Mouse (Mus musculus) lung, postnatal 0 days (tissue): Measurements from ENCODE around the gene Thra. TPM values are rescaled to one million over a fixed set of nuclear protein-coding genes. Genes with fewer than 3 reads are reported as not detected.

Source experiments
- ATAC-seq: fragments of 200-750 bp; cut with Nextera tagmentation; 2 replicates; pipeline ENCODE4 v1.8.0; 2017; ENCODE audit warnings: moderate library complexity
- DNase-seq: peaks from one replicate; pipeline ENCODE4 v3.0.0-alpha.2; 2016; ENCODE audit warnings: low spot score
- H3K27ac ChIP-seq: fragments of 300-500 bp; sonication (generic); 2 replicates; pipeline ENCODE4 v1.5.1; 2014; ENCODE audit warnings: antibody characterized with exemption, mild to moderate bottlenecking, low read length, mixed read lengths
- H3K27me3 ChIP-seq: fragments of 300-500 bp; sonication (generic); replicated peaks from 2 replicates; pipeline ENCODE4 v1.6.1; 2014; ENCODE audit warnings: low read length, mixed read lengths; ENCODE audit not compliant: insufficient read depth
- H3K36me3 ChIP-seq: fragments of 300-500 bp; sonication (generic); 2 replicates; pipeline ENCODE4 v1.6.1; 2014; ENCODE audit warnings: low read length, mixed read lengths; ENCODE audit not compliant: insufficient read depth
- H3K4me1 ChIP-seq: fragments of 300-500 bp; sonication (generic); 2 replicates; pipeline ENCODE4 v1.6.1; 2014; ENCODE audit warnings: antibody characterized with exemption, low read depth, low read length, mixed read lengths; ENCODE audit not compliant: insufficient read depth
- H3K4me2 ChIP-seq: fragments of 300-500 bp; sonication (generic); replicated peaks from 2 replicates; pipeline ENCODE4 v1.6.1; 2014; ENCODE audit warnings: low read depth, mild to moderate bottlenecking, low read length, moderate library complexity, mixed read lengths
- H3K4me3 ChIP-seq: fragments of 300-500 bp; sonication (generic); 2 replicates; pipeline ENCODE4 v1.5.1; 2014; ENCODE audit warnings: low read depth, low read length
- H3K9ac ChIP-seq: fragments of 300-500 bp; sonication (generic); replicated peaks from 2 replicates; pipeline ENCODE4 v1.6.1; 2014; ENCODE audit warnings: low read depth, mild to moderate bottlenecking
- H3K9me3 ChIP-seq: fragments of 300-500 bp; sonication (generic); 2 replicates; pipeline ENCODE4 v1.6.1; 2016; ENCODE audit warnings: low read length, mixed read lengths
- CTCF ChIP-seq: IDR thresholded peaks from 2 replicates; pipeline ENCODE4 v1.5.1; 2016; ENCODE audit warnings: antibody characterized with exemption, mild to moderate bottlenecking
- EP300 ChIP-seq: IDR thresholded peaks from 2 replicates; pipeline ENCODE4 v1.6.1; 2016; ENCODE audit warnings: antibody characterized with exemption, mild to moderate bottlenecking, control low read depth
- WGBS: fragments of 180-500 bp; shearing (Covaris S2); extraction: QIAGEN DNeasy Blood & Tissue Kit; methylation state at CpG from one replicate; pipeline ENCODE4 v1.1.7; 2014; 5-methylcytosine and 5-hydroxymethylcytosine counted together
- polyA plus RNA-seq: library from polyadenylated mRNA; unstranded; fragments of >200 nt; fragmentation: Nextera tagmentation; extraction: Ambion mirVana; gene quantifications from 2 replicates; pipeline ENCODE4 v1.2.1, GENCODE M21; 2015

Gene Thra
- polyA plus RNA-seq, 1 experiment from 2014 or later: 38.1 TPM

- peak; percentile 92 for DNase-seq
- Histone ChIP-seq H3K4me1 (peaks cover 41% of the 10 kb centered on the region), H3K9ac (peak overlapping the region; percentile 95), H3K27me3 (no peaks in the 10 kb centered on the region), H3K4me3 (peak overlapping the region; percentile 99), H3K4me2 (peak overlapping the region; percentile 91), H3K36me3 (no peaks in the 10 kb centered on the region), H3K9me3 (no peaks in the 10 kb centered on the region), H3K27ac (peak overlapping the region; percentile 98)
- WGBS: under 1% methylated on average over 35 of the region's 86 CpGs
- peak; percentile 85 for ATAC-seq
- TF ChIP-seq EP300: no peak
- peak; percentile 51 for TF ChIP-seq CTCF
Measured at GRCm38 (mm10) chr11:98741622-98742396, 1.4 kb downstream of the Thra start.

DNA sequence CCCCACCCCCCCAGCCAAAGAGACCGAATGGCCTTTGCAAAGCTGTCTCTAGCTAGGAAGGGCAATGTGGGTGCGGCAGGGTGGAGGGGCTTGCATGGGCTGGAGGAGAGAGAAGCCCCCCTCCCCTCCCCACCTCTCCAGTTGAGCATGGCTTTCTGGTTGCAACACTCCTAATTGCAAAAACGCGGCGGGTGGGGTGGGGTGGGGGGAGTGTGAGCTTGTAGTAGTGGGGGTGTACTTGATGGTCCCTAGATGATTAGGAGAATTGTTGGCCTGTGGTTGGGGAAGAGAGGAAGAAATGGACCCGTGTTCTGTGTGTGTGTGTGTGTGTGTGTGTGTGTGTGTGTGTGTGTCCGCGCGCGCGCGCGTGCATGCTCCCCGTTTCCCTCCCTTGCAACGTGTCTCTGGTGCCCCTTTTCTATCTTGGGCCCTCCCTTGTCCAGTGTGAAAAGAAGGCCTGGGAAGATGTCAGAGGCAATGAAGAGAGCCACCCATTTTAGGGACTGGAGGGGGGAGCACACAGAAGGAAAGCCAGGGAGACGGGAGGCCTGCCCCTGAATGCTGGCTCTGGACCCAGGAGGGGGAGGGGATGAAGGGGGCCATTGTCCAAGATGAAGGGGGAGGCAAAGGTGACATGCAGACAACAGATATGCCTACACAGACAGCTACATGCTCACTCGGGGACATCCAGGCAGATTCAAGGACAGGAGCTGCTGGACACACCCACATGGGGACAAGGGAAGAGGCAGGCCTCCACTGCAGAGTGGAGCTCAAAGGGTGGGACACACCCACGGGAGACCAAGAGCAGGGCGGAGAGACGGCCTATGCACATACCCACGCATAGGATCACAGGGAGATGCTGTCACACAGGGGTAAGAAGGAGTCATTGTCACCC lies 2.2 kb downstream of the Thra start:
- peak; percentile 66 for DNase-seq
- Histone ChIP-seq H3K27me3 (no peaks in the 10 kb centered on the region), H3K9me3 (no peaks in the 10 kb centered on the region), H3K36me3 (no peaks in the 10 kb centered on the region), H3K4me1 (peaks cover 46% of the 10 kb centered on the region), H3K27ac (peak overlapping the region; percentile 98), H3K9ac (peak overlapping the region; percentile 95), H3K4me2 (peak overlapping the region; percentile 91), H3K4me3 (peak overlapping the region; percentile 99)
- under 1% methylated on average over 21 of the region's 21 CpGs for WGBS
- TF ChIP-seq CTCF (no peak), EP300 (no peak)
- peak; percentile 9 for ATAC-seq

DNA sequence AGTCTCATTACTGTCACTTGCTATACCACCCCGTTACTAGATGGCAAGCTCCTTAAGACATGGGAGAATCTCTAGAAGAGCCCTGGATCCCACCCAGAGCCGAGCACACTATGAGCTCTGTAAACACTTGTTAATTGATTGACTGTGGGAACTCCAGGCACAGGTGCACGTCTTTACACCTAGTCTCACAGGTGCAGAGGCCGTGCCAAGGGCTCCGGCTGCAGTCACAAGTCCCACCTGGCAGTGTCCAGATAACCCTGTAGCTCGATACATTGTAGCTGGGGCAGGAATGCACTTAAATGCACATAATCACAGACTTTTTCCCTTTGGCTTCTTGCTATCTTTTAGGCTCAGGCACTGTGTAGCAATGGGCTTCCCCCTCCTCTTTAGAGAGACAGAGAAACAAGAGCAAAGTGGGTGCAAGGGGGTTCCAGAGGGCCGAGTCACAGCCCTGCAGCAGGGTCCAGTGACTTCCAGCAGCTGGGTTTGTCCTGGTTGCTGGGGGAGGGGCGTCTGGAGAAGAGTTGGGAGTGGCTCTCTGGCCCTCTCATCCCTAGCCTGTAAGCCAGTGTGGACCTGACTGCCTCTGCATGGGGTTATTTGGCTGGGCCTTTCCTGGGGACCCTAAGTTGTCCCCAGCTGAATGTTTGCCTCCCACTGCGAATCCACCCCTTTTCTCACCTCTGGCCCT lies 3.4 kb downstream of the Thra start:
- Histone ChIP-seq H3K27ac (peak overlapping the region; percentile 98), H3K36me3 (no peaks in the 10 kb centered on the region), H3K4me3 (peak overlapping the region; percentile 99), H3K27me3 (no peaks in the 10 kb centered on the region), H3K9ac (no peak overlapping the region), H3K4me1 (peaks cover 56% of the 10 kb centered on the region), H3K9me3 (no peaks in the 10 kb centered on the region), H3K4me2 (peak overlapping the region; percentile 91)
- WGBS: 12% methylated on average over 9 of the region's 9 CpGs
- TF ChIP-seq CTCF: no peak
- 0 out of 2 replicates have a peak, but pooled peaks have one; percentile 8 for TF ChIP-seq EP300
- ATAC-seq (peak; percentile 8), DNase-seq (peak; percentile 80)

DNA sequence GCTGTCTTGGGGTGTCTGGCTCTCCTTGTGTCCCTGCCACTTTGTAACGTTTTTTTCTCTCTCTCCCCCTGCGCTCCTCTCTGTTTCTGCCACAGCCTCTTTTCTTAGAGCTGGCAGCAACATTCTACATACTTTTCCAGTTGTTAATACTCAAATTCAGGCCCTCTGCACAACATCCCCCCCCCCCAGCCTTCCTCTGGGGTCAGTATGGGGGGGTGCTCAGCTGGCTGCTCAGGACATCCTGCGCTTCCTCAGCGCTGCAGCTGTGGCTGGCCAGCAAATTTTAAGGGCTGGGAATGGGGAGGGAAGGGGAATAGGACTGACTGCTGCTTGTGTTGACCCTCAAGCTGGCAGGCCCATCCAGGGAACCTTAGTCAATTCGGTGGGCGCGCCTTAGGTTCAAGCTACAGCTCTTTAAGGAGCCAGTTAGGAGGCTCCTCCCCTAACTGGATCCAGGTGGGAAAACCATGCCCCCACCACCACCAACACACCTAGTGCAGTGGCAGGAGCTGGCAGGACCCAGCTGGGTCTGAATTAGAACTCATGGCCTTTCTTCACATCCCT lies 4.1 kb downstream of the Thra start:
- Histone ChIP-seq H3K36me3 (no peaks in the 10 kb centered on the region), H3K4me1 (peaks cover 62% of the 10 kb centered on the region), H3K9ac (no peak overlapping the region), H3K27ac (peak overlapping the region; percentile 98), H3K4me2 (peak overlapping the region; percentile 91), H3K27me3 (no peaks in the 10 kb centered on the region), H3K4me3 (no peak overlapping the region), H3K9me3 (no peaks in the 10 kb centered on the region)
- DNase-seq (peak; percentile 41), ATAC-seq (no peak)
- WGBS: 13% methylated on average over 7 of the region's 7 CpGs
- no peak for TF ChIP-seq CTCF
- TF ChIP-seq EP300: no peak

DNA sequence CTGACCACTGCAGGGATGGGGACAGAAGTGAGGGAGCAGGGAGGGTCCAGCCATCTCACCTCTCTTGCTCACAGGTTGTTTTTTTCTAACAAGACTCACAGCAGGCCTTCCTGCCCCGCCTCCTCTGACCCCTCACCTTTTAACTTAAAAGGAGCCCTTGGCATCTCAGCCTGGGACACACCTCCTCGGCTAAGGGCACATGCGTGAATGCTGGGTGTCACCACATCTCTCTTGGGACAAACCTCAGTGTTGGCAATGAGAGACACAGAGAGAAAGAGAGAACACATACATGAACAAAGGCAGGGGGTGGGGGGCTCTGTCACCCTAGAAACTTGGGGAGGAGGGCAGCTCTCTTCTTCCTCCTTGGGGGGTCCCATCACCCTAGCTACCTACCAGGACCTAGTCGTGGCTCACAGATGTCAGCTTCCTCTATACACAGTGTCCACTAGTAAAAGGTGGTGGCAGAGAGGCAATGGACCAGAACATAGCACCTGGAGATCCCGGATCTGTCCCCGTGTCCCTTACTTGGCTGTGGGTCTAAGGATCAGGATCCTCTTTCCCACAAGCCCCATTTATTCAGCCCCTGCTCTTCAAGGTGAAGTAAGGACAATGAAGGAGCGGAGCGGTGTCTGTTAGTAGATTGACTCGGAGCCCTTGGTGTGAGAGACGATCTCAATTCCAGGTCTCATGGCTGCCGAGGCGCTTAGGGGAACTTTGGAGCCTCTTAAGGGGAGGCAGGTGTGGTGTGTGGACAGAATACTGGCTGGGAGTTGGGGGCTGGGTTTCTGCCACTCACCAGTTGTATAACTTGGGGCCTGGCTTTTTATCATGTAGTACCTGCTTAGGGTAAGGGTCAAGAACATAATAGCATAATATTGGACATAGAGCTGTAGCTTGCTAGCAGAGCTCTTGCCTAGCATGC lies 5.8 kb downstream of the Thra start:
- H3K27me3 ChIP-seq: no peaks in the 10 kb centered on the region
- H3K4me2 ChIP-seq: peak overlapping the region; percentile 44
- DNase-seq (no peak), ATAC-seq (no peak)
- TF ChIP-seq CTCF (no peak), EP300 (no peak)
- H3K4me3 ChIP-seq: no peak overlapping the region
- no peaks in the 10 kb centered on the region for H3K9me3 ChIP-seq
- 50% methylated on average over 12 of the region's 12 CpGs for WGBS
- H3K27ac ChIP-seq: peak overlapping the region; percentile 55
- 0 out of 2 replicates have a peak overlapping the region, but pooled peaks have one; percentile 29 for H3K9ac ChIP-seq
- peaks cover 69% of the 10 kb centered on the region for H3K4me1 ChIP-seq
- H3K36me3 ChIP-seq: no peaks in the 10 kb centered on the region
